Mouse (Mus musculus): ENCODE results near the gene Lsp1. TPM values are rescaled to one million over a fixed set of nuclear protein-coding genes. Genes with fewer than 3 reads are reported as not detected.

The Lsp1 gene
- polyA plus RNA-seq, 1 experiment from 2014 or later: 61.8 TPM

DNA sequence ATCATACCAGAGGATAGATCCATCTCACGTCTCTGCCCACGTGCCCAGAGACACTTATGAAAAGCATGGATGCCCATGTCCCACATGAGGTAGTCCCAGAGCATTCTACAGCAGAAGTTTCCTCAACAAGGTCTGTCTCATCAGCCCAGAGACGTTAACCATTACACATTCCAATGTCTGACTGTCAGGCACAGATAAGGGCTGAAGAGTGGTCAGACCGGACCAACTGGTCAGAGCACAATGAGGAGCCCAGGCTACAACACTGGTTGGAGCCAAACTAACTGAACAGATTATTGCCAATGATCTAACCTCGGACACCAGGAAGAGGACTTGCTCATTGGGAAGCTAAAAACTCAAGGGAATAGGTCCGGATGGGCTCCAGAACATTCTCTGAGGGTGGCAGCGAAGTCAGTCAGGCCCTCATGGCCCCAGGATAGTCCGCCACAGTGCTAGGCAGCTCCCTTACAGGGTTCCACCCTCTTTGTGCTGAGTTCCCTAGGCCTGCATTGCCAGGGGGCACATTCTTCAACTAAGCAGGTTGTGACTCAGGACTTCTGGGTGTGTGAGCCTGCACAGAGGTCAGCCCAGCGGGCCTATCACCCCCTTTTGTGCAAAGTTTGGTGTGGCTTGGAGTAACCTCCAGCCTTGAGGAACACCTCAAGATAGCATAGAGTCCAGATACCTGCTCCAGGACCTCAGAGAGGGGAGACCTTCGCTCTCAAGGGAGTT is 26.3 kb upstream of the Lsp1 start, which contains the start of gene Syt8:
Syt8 (plus strand) TSS at position 714 of the 729 bp plus-strand sequence.
- H3K4me3 ChIP-seq (ENCODE audit: low read depth, low read length): no peak within 1 kb of the TSS; the same call in 1 of the 2 replicates
- peak within 1 kb of the TSS; percentile 37; the same call in 1 of the 2 replicates for H3K9ac ChIP-seq (ENCODE audit: low read depth, low read length)
- H3K4me2 ChIP-seq (replicated peaks; ENCODE audit: low read depth): peak within 1 kb of the TSS; percentile 35
- H3K9me3 ChIP-seq (ENCODE audit: control insufficient read depth): no peaks in the 10 kb centered on the region
- H3K4me1 ChIP-seq (replicated peaks; ENCODE audit: control insufficient read depth, insufficient read depth, low read length): peaks cover 5% of the 10 kb centered on the region
- no peak within 1 kb of the TSS for H3K27ac ChIP-seq (ENCODE audit: low read depth, low read length)
- no peak for TF ChIP-seq CTCF (IDR thresholded peaks at IDR 0.05; ENCODE audit: low read depth)
- ATAC-seq: peak; percentile 53; the same call in 1 of the 2 replicates
- H3K36me3 ChIP-seq (ENCODE audit: control insufficient read depth, insufficient read depth): no peaks in the 10 kb centered on the region
- 57% methylated on average over 10 of the region's 10 CpGs for WGBS
- no peaks in the 10 kb centered on the region for H3K27me3 ChIP-seq (replicated peaks; ENCODE audit: control insufficient read depth, insufficient read depth, low read length)

DNA sequence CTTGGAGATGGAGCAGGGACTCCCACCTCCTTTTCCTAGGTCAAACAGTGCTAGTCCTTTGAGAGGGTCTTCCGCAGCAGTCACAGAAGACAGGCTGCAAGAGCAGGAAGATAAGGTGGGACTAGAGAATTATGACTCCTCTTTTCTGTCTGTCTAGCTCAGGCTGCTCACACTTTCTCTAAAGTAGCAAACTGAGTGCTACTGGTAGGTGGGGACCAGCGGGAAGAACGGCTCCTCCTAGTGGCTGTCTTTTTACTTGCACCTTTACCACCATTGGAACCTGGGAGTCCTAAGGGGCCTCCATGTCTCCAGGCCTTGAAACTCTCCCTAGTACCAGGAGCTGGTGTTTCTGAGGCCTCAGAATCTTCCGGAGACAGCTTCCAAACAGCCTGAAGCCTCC is 25.1 kb upstream of the Lsp1 start:
- no peak for ATAC-seq
- H3K9me3 ChIP-seq (ENCODE audit: control insufficient read depth): no peaks in the 10 kb centered on the region
- no peaks in the 10 kb centered on the region for H3K36me3 ChIP-seq (ENCODE audit: control insufficient read depth, insufficient read depth)
- H3K4me2 ChIP-seq (replicated peaks; ENCODE audit: low read depth): no peak overlapping the region
- peaks cover 5% of the 10 kb centered on the region for H3K4me1 ChIP-seq (replicated peaks; ENCODE audit: control insufficient read depth, insufficient read depth, low read length)
- H3K9ac ChIP-seq (ENCODE audit: low read depth, low read length): no peak overlapping the region
- H3K27me3 ChIP-seq (replicated peaks; ENCODE audit: control insufficient read depth, insufficient read depth, low read length): no peaks in the 10 kb centered on the region
- no peak overlapping the region for H3K27ac ChIP-seq (ENCODE audit: low read depth, low read length)
- no peak overlapping the region for H3K4me3 ChIP-seq (ENCODE audit: low read depth, low read length)
- TF ChIP-seq CTCF (IDR thresholded peaks at IDR 0.05; ENCODE audit: low read depth): peak; percentile 93
- WGBS: 21% methylated on average over 4 of the region's 4 CpGs

DNA sequence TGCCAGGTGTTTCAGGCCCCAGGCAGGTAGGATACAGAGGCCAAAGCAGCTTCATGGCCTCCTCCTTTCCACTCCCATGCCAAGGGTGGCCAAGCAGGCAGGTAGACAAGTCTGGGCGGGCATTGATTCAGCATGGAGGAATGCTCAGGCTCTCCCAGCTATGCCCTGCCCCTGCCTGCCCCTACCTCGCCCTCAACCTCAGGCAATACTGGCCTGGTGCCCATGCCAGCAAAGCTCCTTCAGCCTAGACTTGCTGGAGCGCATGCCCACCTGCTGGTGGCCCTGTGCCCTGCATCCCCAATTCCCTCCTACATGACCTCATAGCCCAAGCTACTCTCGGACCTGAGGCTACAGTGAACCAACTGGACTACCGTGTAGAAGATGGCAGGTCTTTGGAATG is 23.3 kb upstream of the Lsp1 start:
- Histone ChIP-seq H3K9ac (ENCODE audit: low read depth, low read length) (no peak overlapping the region), H3K4me1 (replicated peaks; ENCODE audit: control insufficient read depth, insufficient read depth, low read length) (peaks cover 5% of the 10 kb centered on the region), H3K36me3 (ENCODE audit: control insufficient read depth, insufficient read depth) (no peaks in the 10 kb centered on the region), H3K9me3 (ENCODE audit: control insufficient read depth) (no peaks in the 10 kb centered on the region), H3K27ac (ENCODE audit: low read depth, low read length) (no peak overlapping the region), H3K4me2 (replicated peaks; ENCODE audit: low read depth) (no peak overlapping the region), H3K4me3 (ENCODE audit: low read depth, low read length) (no peak overlapping the region), H3K27me3 (replicated peaks; ENCODE audit: control insufficient read depth, insufficient read depth, low read length) (no peaks in the 10 kb centered on the region)
- no peak for ATAC-seq
- peak; percentile 59 for TF ChIP-seq CTCF (IDR thresholded peaks at IDR 0.05; ENCODE audit: low read depth)
- 87% methylated on average over 5 of the region's 5 CpGs for WGBS

GRCm38 (mm10) chr7:142439966-142440365 is 20.6 kb upstream of the Lsp1 start:
- ATAC-seq: no peak
- H3K4me2 ChIP-seq (replicated peaks; ENCODE audit: low read depth): no peak overlapping the region
- no peak overlapping the region for H3K4me3 ChIP-seq (ENCODE audit: low read depth, low read length)
- WGBS: 80% methylated on average over 14 of the region's 14 CpGs
- TF ChIP-seq CTCF (IDR thresholded peaks at IDR 0.05; ENCODE audit: low read depth): no peak
- no peaks in the 10 kb centered on the region for H3K4me1 ChIP-seq (replicated peaks; ENCODE audit: control insufficient read depth, insufficient read depth, low read length)
- no peaks in the 10 kb centered on the region for H3K9me3 ChIP-seq (ENCODE audit: control insufficient read depth)
- H3K27me3 ChIP-seq (replicated peaks; ENCODE audit: control insufficient read depth, insufficient read depth, low read length): no peaks in the 10 kb centered on the region
- H3K36me3 ChIP-seq (ENCODE audit: control insufficient read depth, insufficient read depth): no peaks in the 10 kb centered on the region
- H3K9ac ChIP-seq (ENCODE audit: low read depth, low read length): no peak overlapping the region
- H3K27ac ChIP-seq (ENCODE audit: low read depth, low read length): no peak overlapping the region

DNA sequence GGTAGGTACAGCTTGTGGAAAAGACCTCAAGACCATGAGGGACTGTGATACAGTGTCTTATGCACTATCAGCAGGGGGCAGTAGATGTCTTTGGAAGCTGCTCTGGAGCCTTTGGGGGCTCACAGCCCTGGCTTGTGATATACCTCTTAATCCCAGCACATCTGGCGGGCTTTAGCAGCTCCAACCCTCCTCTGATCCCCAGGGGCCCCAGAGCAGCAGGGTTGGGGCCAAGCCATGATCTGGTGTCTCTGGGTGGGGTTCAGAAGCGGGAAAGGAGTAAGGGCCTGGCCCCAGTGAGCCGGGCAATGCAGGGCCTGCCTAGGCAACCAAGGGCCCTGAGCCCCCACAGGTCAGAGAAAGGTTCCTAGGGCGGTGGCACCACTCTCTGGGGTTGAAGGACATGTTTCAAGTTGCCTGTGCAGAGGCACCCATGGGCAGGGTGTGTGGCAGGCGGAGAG is 19.9 kb upstream of the Lsp1 start:
- Histone ChIP-seq H3K4me3 (ENCODE audit: low read depth, low read length) (no peak overlapping the region), H3K9ac (ENCODE audit: low read depth, low read length) (no peak overlapping the region), H3K4me1 (replicated peaks; ENCODE audit: control insufficient read depth, insufficient read depth, low read length) (no peaks in the 10 kb centered on the region), H3K27ac (ENCODE audit: low read depth, low read length) (no peak overlapping the region), H3K4me2 (replicated peaks; ENCODE audit: low read depth) (no peak overlapping the region; the same call in 1 of the 2 replicates), H3K9me3 (ENCODE audit: control insufficient read depth) (no peaks in the 10 kb centered on the region), H3K36me3 (ENCODE audit: control insufficient read depth, insufficient read depth) (no peaks in the 10 kb centered on the region), H3K27me3 (replicated peaks; ENCODE audit: control insufficient read depth, insufficient read depth, low read length) (no peaks in the 10 kb centered on the region)
- no peak for ATAC-seq
- peak; percentile 84 for TF ChIP-seq CTCF (IDR thresholded peaks at IDR 0.05; ENCODE audit: low read depth)
- WGBS: 46% methylated on average over 5 of the region's 5 CpGs

- no peak within 1 kb of the TSS; the same call in 1 of the 2 replicates for H3K4me2 ChIP-seq (replicated peaks; ENCODE audit: low read depth)
- WGBS: 76% methylated on average over 9 of the region's 9 CpGs
- no peaks in the 10 kb centered on the region for H3K36me3 ChIP-seq (ENCODE audit: control insufficient read depth, insufficient read depth)
- no peak within 1 kb of the TSS for H3K4me3 ChIP-seq (ENCODE audit: low read depth, low read length)
- TF ChIP-seq CTCF (IDR thresholded peaks at IDR 0.05; ENCODE audit: low read depth): no peak
- H3K4me1 ChIP-seq (replicated peaks; ENCODE audit: control insufficient read depth, insufficient read depth, low read length): no peaks in the 10 kb centered on the region
- no peak within 1 kb of the TSS for H3K9ac ChIP-seq (ENCODE audit: low read depth, low read length)
- no peaks in the 10 kb centered on the region for H3K27me3 ChIP-seq (replicated peaks; ENCODE audit: control insufficient read depth, insufficient read depth, low read length)
- H3K27ac ChIP-seq (ENCODE audit: low read depth, low read length): no peak within 1 kb of the TSS
- H3K9me3 ChIP-seq (ENCODE audit: control insufficient read depth): no peaks in the 10 kb centered on the region
- ATAC-seq: no peak
These were observed 19.0 kb upstream of the Lsp1 start, which contains the start of gene Tnni2 for GRCm38 (mm10) chr7:142441585-142441984. Tnni2 (plus strand) TSS chr7:142441808.
